Mouse (Mus musculus): ENCODE results near the gene Ttc28. TPM values are rescaled to one million over a fixed set of nuclear protein-coding genes. Genes with fewer than 3 reads are reported as not detected.

The Ttc28 gene
- polyA plus RNA-seq, 2 experiments: 0.48 to 0.81 TPM

- Histone ChIP-seq H3K27me3 (ENCODE audit: control insufficient read depth, insufficient read depth, low read length) (no peaks in the 10 kb centered on the region), H3K9me3 (ENCODE audit: control insufficient read depth, low read length) (no peaks in the 10 kb centered on the region), H3K4me1 (replicated peaks; ENCODE audit: control insufficient read depth in 2 of 2, insufficient read depth in 2 of 2, low read length in 1 of 2) (peaks cover 43 to 47% of the 10 kb centered on the region in 2 experiments), H3K4me3 (ENCODE audit: insufficient read depth in 1 of 2, low read depth in 2 of 2, low read length in 2 of 2) (peak overlapping the region; percentile 80 to 95), H3K27ac (peak overlapping the region; percentile 100), H3K4me2 (ENCODE audit: low read depth) (peak overlapping the region; percentile 74), H3K36me3 (replicated peaks; ENCODE audit: control insufficient read depth, insufficient read depth, low read depth) (peaks cover 33% of the 10 kb centered on the region), H3K9ac (replicated peaks) (peak overlapping the region; percentile 97)
- TF ChIP-seq EP300 (IDR thresholded peaks at IDR 0.05; ENCODE audit: low read depth): peak; percentile 57
- no peak for TF ChIP-seq CTCF (IDR thresholded peaks at IDR 0.05; ENCODE audit: low read depth)
- peak in 2 of 3 experiments; percentile 58 to 61 for DNase-seq (ENCODE audit: low read depth in 3 of 3, low spot score in 3 of 3)
- ATAC-seq (ENCODE audit: insufficient read depth): peak; percentile 25
- WGBS (ENCODE audit: insufficient replicate concordance): 1% methylated on average over 28 of the region's 28 CpGs
These were observed 40.4 kb upstream of the Ttc28 start for GRCm38 (mm10) chr5:110839038-110839677.

DNA sequence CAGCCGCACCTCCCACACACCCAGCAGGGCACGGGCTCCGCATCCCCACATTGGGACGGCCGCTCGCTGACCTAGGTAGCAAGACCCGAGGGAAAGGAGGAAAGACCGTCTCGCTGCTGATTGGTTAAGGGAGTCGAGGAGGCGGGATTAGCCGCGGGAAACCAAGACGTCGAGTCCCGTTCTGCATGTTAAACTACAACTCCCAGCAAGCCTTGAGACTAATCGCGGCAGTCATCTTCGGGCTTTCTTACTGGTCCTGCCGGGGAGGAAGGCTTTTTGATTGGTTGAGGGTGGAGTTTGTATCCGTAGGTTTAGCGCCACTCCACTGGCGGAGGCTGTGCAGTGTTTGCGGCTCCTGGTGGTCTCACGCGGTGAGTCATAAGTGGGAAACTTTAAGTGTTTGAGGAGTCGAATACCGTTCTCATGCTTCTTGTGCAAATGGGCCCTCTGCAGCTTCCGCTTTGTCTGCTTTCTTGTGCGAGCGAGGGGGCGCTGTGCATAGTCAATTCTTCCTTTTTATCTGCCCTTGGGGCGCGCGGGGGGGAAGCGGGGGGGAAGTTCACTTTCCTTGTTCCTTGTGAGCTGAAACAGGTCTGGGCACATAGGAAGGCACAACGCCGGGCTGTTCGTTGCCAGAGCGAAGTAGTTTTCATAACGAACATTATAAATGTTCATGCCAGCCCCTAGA, 39.8 kb upstream of the Ttc28 start, which contains the start of the genes Hscb and Chek2:
Gene Hscb (minus strand): TSS at position 100 of the 688 bp plus-strand sequence.
Gene Chek2 (plus strand): TSS at position 302 of the 688 bp plus-strand sequence.
- peak; percentile 98 to 99 (median 99) for DNase-seq (ENCODE audit: low read depth in 3 of 3, low spot score in 3 of 3)
- TF ChIP-seq EP300 (IDR thresholded peaks at IDR 0.05; ENCODE audit: low read depth) (no peak), CTCF (IDR thresholded peaks at IDR 0.05; ENCODE audit: low read depth) (peak; percentile 63)
- Histone ChIP-seq H3K9ac (replicated peaks) (peak within 1 kb of the TSS; percentile 97), H3K27me3 (ENCODE audit: control insufficient read depth, insufficient read depth, low read length) (no peaks in the 10 kb centered on the region), H3K4me2 (ENCODE audit: low read depth) (peak within 1 kb of the TSS; percentile 81), H3K9me3 (ENCODE audit: control insufficient read depth, low read length) (no peaks in the 10 kb centered on the region), H3K36me3 (replicated peaks; ENCODE audit: control insufficient read depth, insufficient read depth, low read depth) (peaks cover 36% of the 10 kb centered on the region), H3K27ac (peak within 1 kb of the TSS; percentile 100), H3K4me1 (replicated peaks; ENCODE audit: control insufficient read depth in 2 of 2, insufficient read depth in 2 of 2, low read length in 1 of 2) (peaks cover 36 to 41% of the 10 kb centered on the region in 2 experiments), H3K4me3 (ENCODE audit: insufficient read depth in 1 of 2, low read depth in 2 of 2, low read length in 2 of 2) (peak within 1 kb of the TSS; percentile 95 to 97)
- under 1% methylated on average over 41 of the region's 41 CpGs for WGBS (ENCODE audit: insufficient replicate concordance)
- peak; percentile 82 for ATAC-seq (ENCODE audit: insufficient read depth)

DNA sequence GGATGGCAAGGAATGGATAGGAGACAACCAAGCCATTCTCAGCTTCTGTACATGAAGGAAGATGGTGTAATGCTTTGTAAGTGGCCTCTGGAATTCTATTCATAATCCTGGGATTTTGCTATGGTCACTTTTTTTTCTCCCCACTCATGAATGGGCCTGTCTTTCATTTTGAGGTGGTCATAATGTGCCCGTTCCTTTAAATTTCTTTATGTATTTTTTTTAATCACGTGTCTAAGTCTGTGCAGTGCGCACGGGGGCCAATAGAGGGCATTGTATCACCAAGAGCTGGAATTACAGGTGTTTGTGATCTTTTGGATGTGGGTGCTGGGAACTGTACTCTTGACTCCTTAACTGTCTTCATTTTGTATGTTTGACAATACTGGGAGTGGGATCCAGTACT, 39.1 kb upstream of the Ttc28 start:
- peaks cover 30 to 35% of the 10 kb centered on the region in 2 experiments for H3K4me1 ChIP-seq (replicated peaks; ENCODE audit: control insufficient read depth in 2 of 2, insufficient read depth in 2 of 2, low read length in 1 of 2)
- TF ChIP-seq CTCF (IDR thresholded peaks at IDR 0.05; ENCODE audit: low read depth) (peak; percentile 77), EP300 (IDR thresholded peaks at IDR 0.05; ENCODE audit: low read depth) (no peak)
- ATAC-seq (ENCODE audit: insufficient read depth) (no peak), DNase-seq (ENCODE audit: low read depth in 3 of 3, low spot score in 3 of 3) (peak; percentile 54 to 72 (median 60))
- peak overlapping the region; percentile 83 for H3K27ac ChIP-seq
- no peaks in the 10 kb centered on the region for H3K27me3 ChIP-seq (ENCODE audit: control insufficient read depth, insufficient read depth, low read length)
- WGBS (ENCODE audit: insufficient replicate concordance): 2% methylated on average over 4 of the region's 4 CpGs
- peak overlapping the region; percentile 95 to 97 for H3K4me3 ChIP-seq (ENCODE audit: insufficient read depth in 1 of 2, low read depth in 2 of 2, low read length in 2 of 2)
- H3K9ac ChIP-seq (replicated peaks): peak overlapping the region; percentile 93
- no peaks in the 10 kb centered on the region for H3K9me3 ChIP-seq (ENCODE audit: control insufficient read depth, low read length)
- peaks cover 42% of the 10 kb centered on the region for H3K36me3 ChIP-seq (replicated peaks; ENCODE audit: control insufficient read depth, insufficient read depth, low read depth)
- peak overlapping the region; percentile 81 for H3K4me2 ChIP-seq (ENCODE audit: low read depth)

- H3K27ac ChIP-seq: peak overlapping the region; percentile 10
- TF ChIP-seq EP300 (IDR thresholded peaks at IDR 0.05; ENCODE audit: low read depth) (no peak), CTCF (IDR thresholded peaks at IDR 0.05; ENCODE audit: low read depth) (no peak; the same call in 1 of the 2 replicates)
- ATAC-seq (ENCODE audit: insufficient read depth) (no peak), DNase-seq (ENCODE audit: low read depth in 3 of 3, low spot score in 3 of 3) (no peak)
- peaks cover 50% of the 10 kb centered on the region for H3K36me3 ChIP-seq (replicated peaks; ENCODE audit: control insufficient read depth, insufficient read depth, low read depth)
- peaks cover 25 to 29% of the 10 kb centered on the region in 2 experiments for H3K4me1 ChIP-seq (replicated peaks; ENCODE audit: control insufficient read depth in 2 of 2, insufficient read depth in 2 of 2, low read length in 1 of 2)
- peak overlapping the region; percentile 81 for H3K4me2 ChIP-seq (ENCODE audit: low read depth)
- no peaks in the 10 kb centered on the region for H3K9me3 ChIP-seq (ENCODE audit: control insufficient read depth, low read length)
- H3K4me3 ChIP-seq (ENCODE audit: insufficient read depth in 1 of 2, low read depth in 2 of 2, low read length in 2 of 2): peak overlapping the region; percentile 95 to 97
- H3K27me3 ChIP-seq (ENCODE audit: control insufficient read depth, insufficient read depth, low read length): no peaks in the 10 kb centered on the region
- H3K9ac ChIP-seq (replicated peaks): no peak overlapping the region; the same call in 1 of the 2 replicates
- 52% methylated on average over 14 of the region's 14 CpGs for WGBS (ENCODE audit: insufficient replicate concordance)
These were observed 38.3 kb upstream of the Ttc28 start for GRCm38 (mm10) chr5:110841046-110841862.
